Mouse (Mus musculus) embryonic fibroblast, embryonic 13.5 days (primary cell): ENCODE measurements around the gene Spata13.

Source experiments
- CTCF ChIP-seq: IDR thresholded peaks from 2 replicates; pipeline ENCODE4 v1.5.1; 2011; ENCODE audit warnings: mild to moderate bottlenecking, control low read depth, low read length, moderate library complexity, borderline replicate concordance; ENCODE audit not compliant: insufficient read depth
- POLR2A ChIP-seq: IDR thresholded peaks from 2 replicates; pipeline ENCODE4 v1.6.1; 2011; ENCODE audit warnings: low read depth, mild to moderate bottlenecking, control low read depth, low read length, moderate library complexity

DNA sequence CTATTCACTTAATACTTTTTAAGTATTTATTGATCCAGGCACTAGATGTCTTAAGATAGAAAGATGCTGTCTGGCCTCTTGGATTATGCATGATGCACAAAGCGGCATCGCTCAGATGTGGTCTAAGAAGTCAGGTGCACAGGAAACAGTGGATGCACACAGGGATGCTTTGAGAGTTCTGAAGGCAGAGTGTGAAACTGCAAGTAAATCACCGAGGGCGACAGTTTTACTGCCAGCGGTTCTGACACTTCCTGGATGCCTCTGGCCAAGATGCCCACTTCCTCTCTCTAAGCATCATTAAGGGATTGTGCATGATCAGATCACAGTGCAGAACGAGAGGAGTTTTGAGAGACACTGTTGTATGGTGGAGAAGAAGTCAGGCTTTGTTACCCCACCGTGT lies 32.5 kb downstream of the Spata13 start:
- no peak for TF ChIP-seq CTCF
- TF ChIP-seq POLR2A, result no peak
